Mouse (Mus musculus) cortical plate, adult 2 months (tissue): ENCODE results near the gene BC029722.

Experiments
- CTCF ChIP-seq: fragments of 200-500 bp; IDR thresholded peaks from 2 replicates; pipeline ENCODE4 v1.5.1; 2011; ENCODE audit warnings: mild to moderate bottlenecking, control low read depth, low read length; ENCODE audit not compliant: insufficient read depth; ENCODE audit errors: extremely low read depth
- POLR2A ChIP-seq: fragments of 200-500 bp; IDR thresholded peaks from 2 replicates; pipeline ENCODE4 v1.6.1; 2011; ENCODE audit warnings: mild to moderate bottlenecking, low read length, control low read depth; ENCODE audit not compliant: insufficient read depth; ENCODE audit errors: extremely low read depth

DNA sequence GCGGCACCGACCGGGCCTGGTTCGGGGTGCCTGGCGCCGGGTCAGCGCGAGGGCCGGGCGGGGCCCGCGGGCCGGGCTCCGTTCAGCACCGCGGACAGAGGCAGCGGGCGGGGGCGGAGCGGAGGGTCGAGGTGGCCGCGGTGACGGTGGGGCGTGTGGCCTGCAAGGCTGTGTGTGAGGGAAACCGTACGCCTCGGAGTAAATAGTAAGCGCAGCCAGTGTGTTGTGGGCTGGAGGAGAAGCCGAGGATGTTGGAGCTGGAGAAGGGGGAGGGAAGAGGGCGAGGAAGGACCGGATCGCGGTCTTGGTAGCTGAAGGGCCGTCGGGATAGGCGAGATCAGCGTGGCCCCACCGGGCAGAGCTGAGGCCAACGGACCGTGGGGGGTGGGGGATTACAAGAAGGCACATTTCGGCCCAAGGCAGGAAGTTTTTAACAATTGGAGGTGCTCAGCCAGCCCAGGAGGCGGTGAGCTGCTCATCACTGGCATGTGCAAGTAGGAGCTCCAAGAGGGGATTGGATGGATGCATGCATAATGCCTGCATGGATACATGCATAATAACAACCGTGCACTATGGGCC lies 43.5 kb downstream of the BC029722 start:
- no peak for TF ChIP-seq CTCF
- no peak for TF ChIP-seq POLR2A
